Mouse (Mus musculus) forebrain, embryonic 14.5 days (tissue): ENCODE data around the gene Eif4g3. TPM values are rescaled to one million over a fixed set of nuclear protein-coding genes. Genes with fewer than 3 reads are reported as not detected.

Experiments
- ATAC-seq: fragments of 200-750 bp; cut with Nextera tagmentation; 2 replicates; pipeline ENCODE4 v1.8.0; 2017; ENCODE audit warnings: mild to moderate bottlenecking, moderate library complexity
- DNase-seq: peaks from one replicate; pipeline ENCODE4 v3.0.0-alpha.2; 2015; ENCODE audit warnings: low spot score
- H3K27ac ChIP-seq: fragments of 300-500 bp; sonication (generic); 2 replicates; pipeline ENCODE4 v1.5.1; 2014; ENCODE audit warnings: low read depth, mild to moderate bottlenecking, control low read depth, low read length, moderate library complexity
- H3K27me3 ChIP-seq: fragments of 300-500 bp; sonication (generic); replicated peaks from 2 replicates; pipeline ENCODE4 v1.6.1; 2014; ENCODE audit warnings: low read length, control low read depth, mixed read lengths; ENCODE audit not compliant: control insufficient read depth, insufficient read depth
- H3K36me3 ChIP-seq: fragments of 300-500 bp; sonication (generic); 2 replicates; pipeline ENCODE4 v1.6.1; 2014; ENCODE audit warnings: low read length, control low read depth; ENCODE audit not compliant: control insufficient read depth, insufficient read depth
- H3K4me1 ChIP-seq: fragments of 300-500 bp; sonication (generic); 2 replicates; pipeline ENCODE4 v1.6.1; 2014; ENCODE audit warnings: antibody characterized with exemption, low read length, control low read depth; ENCODE audit not compliant: control insufficient read depth, insufficient read depth
- H3K4me2 ChIP-seq: fragments of 300-500 bp; sonication (generic); 2 replicates; pipeline ENCODE4 v1.6.1; 2014; ENCODE audit warnings: mild to moderate bottlenecking, control low read depth, low read length
- H3K4me3 ChIP-seq: fragments of 300-500 bp; sonication (generic); 2 replicates; pipeline ENCODE4 v1.5.1; 2014; ENCODE audit warnings: low read depth, low read length, control low read depth
- H3K9ac ChIP-seq: fragments of 300-500 bp; sonication (generic); 2 replicates; pipeline ENCODE4 v1.6.1; 2014; ENCODE audit warnings: mild to moderate bottlenecking, low read length, control low read depth, moderate library complexity
- H3K9me3 ChIP-seq: fragments of 300-500 bp; sonication (generic); replicated peaks from 2 replicates; pipeline ENCODE4 v1.6.1; 2016; ENCODE audit warnings: low read length, control low read depth, mixed read lengths; ENCODE audit not compliant: control insufficient read depth
- WGBS: fragments of 180-500 bp; shearing (Covaris S2); extraction: QIAGEN DNeasy Blood & Tissue Kit; methylation state at CpG from one replicate; pipeline ENCODE4 v1.1.7; 2014; 5-methylcytosine and 5-hydroxymethylcytosine counted together
- polyA plus RNA-seq: library from polyadenylated mRNA; unstranded; fragments of >200 nt; fragmentation: Nextera tagmentation; extraction: Ambion mirVana; gene quantifications from 2 replicates; pipeline ENCODE4 v1.2.1, GENCODE M21; 2014

Gene Eif4g3
- polyA plus RNA-seq, 1 experiment from 2014 or later, result 31.6 TPM

GRCm38 (mm10) chr4:138217951-138218685 lies 225.3 kb downstream of the Eif4g3 start:
- H3K4me2 ChIP-seq, result peak overlapping the region; percentile 88
- peaks cover 15% of the 10 kb centered on the region for H3K4me1 ChIP-seq
- no peak for ATAC-seq
- peak overlapping the region; percentile 98 for H3K4me3 ChIP-seq
- WGBS, result 83% methylated on average over 11 of the region's 11 CpGs
- no peaks in the 10 kb centered on the region for H3K27me3 ChIP-seq
- peak overlapping the region; percentile 99 for H3K9ac ChIP-seq
- no peak for DNase-seq
- H3K9me3 ChIP-seq, result no peaks in the 10 kb centered on the region
- 0 out of 2 replicates have a peak overlapping the region, but pooled peaks have one; percentile 100 for H3K27ac ChIP-seq
- peaks cover 26% of the 10 kb centered on the region for H3K36me3 ChIP-seq

GRCm38 (mm10) chr4:138219331-138219730 lies 226.5 kb downstream of the Eif4g3 start:
- peaks cover 15% of the 10 kb centered on the region for H3K4me1 ChIP-seq
- no peak overlapping the region for H3K4me2 ChIP-seq
- DNase-seq, result no peak
- peaks cover 38% of the 10 kb centered on the region for H3K36me3 ChIP-seq
- no peak for ATAC-seq
- H3K9ac ChIP-seq, result no peak overlapping the region
- no peaks in the 10 kb centered on the region for H3K27me3 ChIP-seq
- no peak overlapping the region for H3K4me3 ChIP-seq
- WGBS, result 89% methylated on average over 5 of the region's 5 CpGs
- no peak overlapping the region for H3K27ac ChIP-seq
- H3K9me3 ChIP-seq, result no peaks in the 10 kb centered on the region

- Histone ChIP-seq H3K9me3 (no peaks in the 10 kb centered on the region), H3K27ac (no peak overlapping the region), H3K4me2 (no peak overlapping the region), H3K27me3 (no peaks in the 10 kb centered on the region), H3K4me1 (peaks cover 11% of the 10 kb centered on the region), H3K9ac (no peak overlapping the region), H3K4me3 (no peak overlapping the region), H3K36me3 (peaks cover 52% of the 10 kb centered on the region)
- no peak for ATAC-seq
- DNase-seq, result no peak
- 87% methylated on average over 7 of the region's 7 CpGs for WGBS
Observed at GRCm38 (mm10) chr4:138220761-138221160, 227.9 kb downstream of the Eif4g3 start.

- DNase-seq, result no peak
- Histone ChIP-seq H3K27me3 (no peaks in the 10 kb centered on the region), H3K9ac (no peak overlapping the region), H3K4me1 (peaks cover 10% of the 10 kb centered on the region), H3K4me2 (no peak overlapping the region), H3K36me3 (peaks cover 58% of the 10 kb centered on the region), H3K9me3 (no peaks in the 10 kb centered on the region), H3K4me3 (no peak overlapping the region), H3K27ac (no peak overlapping the region)
- WGBS, result 95% methylated on average over 5 of the region's 5 CpGs
- no peak for ATAC-seq
Observed at GRCm38 (mm10) chr4:138221406-138221805, 228.6 kb downstream of the Eif4g3 start.

GRCm38 (mm10) chr4:138222396-138222795 lies 229.6 kb downstream of the Eif4g3 start:
- ATAC-seq (no peak), DNase-seq (no peak)
- no peak overlapping the region for H3K9ac ChIP-seq
- no peak overlapping the region for H3K4me2 ChIP-seq
- WGBS, result 91% methylated on average over 5 of the region's 5 CpGs
- no peaks in the 10 kb centered on the region for H3K27me3 ChIP-seq
- no peak overlapping the region for H3K27ac ChIP-seq
- H3K36me3 ChIP-seq, result peaks cover 67% of the 10 kb centered on the region
- peaks cover 10% of the 10 kb centered on the region for H3K4me1 ChIP-seq
- H3K4me3 ChIP-seq, result no peak overlapping the region
- no peaks in the 10 kb centered on the region for H3K9me3 ChIP-seq

GRCm38 (mm10) chr4:138223623-138224022 lies 230.8 kb downstream of the Eif4g3 start:
- WGBS, result 93% methylated on average over 10 of the region's 10 CpGs
- Histone ChIP-seq H3K4me2 (no peak overlapping the region), H3K36me3 (peaks cover 74% of the 10 kb centered on the region), H3K9ac (no peak overlapping the region), H3K27ac (no peak overlapping the region), H3K9me3 (no peaks in the 10 kb centered on the region), H3K4me3 (no peak overlapping the region), H3K27me3 (no peaks in the 10 kb centered on the region), H3K4me1 (peaks cover 2% of the 10 kb centered on the region)
- DNase-seq, result no peak
- no peak for ATAC-seq

GRCm38 (mm10) chr4:138246756-138247665 lies 254.2 kb downstream of the Eif4g3 start:
- WGBS, result 67% methylated on average over 27 of the region's 27 CpGs
- H3K4me2 ChIP-seq, result no peak overlapping the region
- H3K9me3 ChIP-seq, result no peaks in the 10 kb centered on the region
- H3K27ac ChIP-seq, result no peak overlapping the region
- H3K4me1 ChIP-seq, result peaks cover 6% of the 10 kb centered on the region; the same call in 1 of the 2 replicates
- DNase-seq (no peak), ATAC-seq (no peak)
- H3K9ac ChIP-seq, result no peak overlapping the region
- no peak overlapping the region for H3K4me3 ChIP-seq
- H3K36me3 ChIP-seq, result peaks cover 56% of the 10 kb centered on the region
- peaks cover 8% of the 10 kb centered on the region; the same call in 1 of the 2 replicates for H3K27me3 ChIP-seq

GRCm38 (mm10) chr4:138250088-138250960 lies 257.5 kb downstream of the Eif4g3 start, which contains the start of the genes Sh2d5 and Kif17:
Gene Sh2d5 (plus strand): TSS chr4:138250403.
Gene Kif17 (plus strand): TSS chr4:138250435.
- Histone ChIP-seq H3K27ac (0 out of 2 replicates have a peak within 1 kb of the TSS, but pooled peaks have one; percentile 21), H3K4me1 (peaks cover 9% of the 10 kb centered on the region; the same call in 1 of the 2 replicates), H3K36me3 (peaks cover 23% of the 10 kb centered on the region), H3K4me3 (peak within 1 kb of the TSS; percentile 49), H3K4me2 (peak within 1 kb of the TSS; percentile 97), H3K27me3 (peaks cover 23% of the 10 kb centered on the region; the same call in 1 of the 2 replicates), H3K9me3 (no peaks in the 10 kb centered on the region), H3K9ac (peak within 1 kb of the TSS; percentile 61)
- peak; percentile 92 for ATAC-seq
- under 1% methylated on average over 72 of the region's 74 CpGs for WGBS
- DNase-seq, result peak; percentile 87
